Mouse (Mus musculus): ENCODE results near the gene Plau. TPM values are rescaled to one million over a fixed set of nuclear protein-coding genes. Genes with fewer than 3 reads are reported as not detected.
A peak's percentile ranks its signal among the peaks of the same experiment; 100 is the strongest.

Gene Plau
- polyA plus RNA-seq, 1 experiment from 2014 or later, result 0.65 TPM

GRCm38 (mm10) chr14:20803606-20803938 lies 32.9 kb upstream of the Plau start:
- DNase-seq (ENCODE audit: low spot score) (peak; percentile 88), ATAC-seq (ENCODE audit: low FRiP score) (peak; percentile 27; the same call in 1 of the 2 replicates)
- no peaks in the 10 kb centered on the region for H3K27me3 ChIP-seq (ENCODE audit: control insufficient read depth, insufficient read depth, low read length)
- H3K27ac ChIP-seq (ENCODE audit: low read depth, low read length), result no peak overlapping the region
- H3K4me2 ChIP-seq (replicated peaks; ENCODE audit: low read depth, low read length), result no peak overlapping the region
- 5% methylated on average over 7 of the region's 7 CpGs for WGBS
- H3K9me3 ChIP-seq (ENCODE audit: control insufficient read depth, low read length), result no peaks in the 10 kb centered on the region
- H3K36me3 ChIP-seq (ENCODE audit: control insufficient read depth, insufficient read depth, low read length), result no peaks in the 10 kb centered on the region
- H3K4me3 ChIP-seq (ENCODE audit: low read depth, low read length), result no peak overlapping the region
- H3K9ac ChIP-seq (ENCODE audit: low read depth, low read length), result no peak overlapping the region
- H3K4me1 ChIP-seq (replicated peaks; ENCODE audit: control insufficient read depth, insufficient read depth, low read length), result no peaks in the 10 kb centered on the region

DNA sequence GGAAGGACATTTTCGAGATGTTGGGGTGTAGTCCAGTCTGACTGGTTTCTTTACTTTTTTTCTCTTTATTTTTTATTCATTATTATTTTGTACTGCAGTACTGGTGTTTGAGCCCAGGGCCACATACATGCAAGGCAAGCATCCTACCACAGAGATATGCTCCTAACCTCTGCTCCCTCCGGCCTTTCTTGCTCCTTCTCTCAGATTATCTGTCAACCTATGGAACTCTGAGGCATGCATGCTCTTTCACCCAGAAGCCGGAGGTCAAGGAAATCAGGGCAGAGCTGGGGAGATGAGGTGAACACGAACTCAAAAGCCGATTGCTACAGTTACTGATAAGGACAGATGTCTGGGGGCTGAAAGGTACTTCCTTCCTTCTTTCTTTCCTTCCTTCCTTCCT lies 32.0 kb upstream of the Plau start:
- no peak overlapping the region for H3K4me2 ChIP-seq (replicated peaks; ENCODE audit: low read depth, low read length)
- H3K4me1 ChIP-seq (replicated peaks; ENCODE audit: control insufficient read depth, insufficient read depth, low read length), result no peaks in the 10 kb centered on the region
- no peak overlapping the region for H3K27ac ChIP-seq (ENCODE audit: low read depth, low read length)
- ATAC-seq (ENCODE audit: low FRiP score) (no peak), DNase-seq (ENCODE audit: low spot score) (no peak)
- no peaks in the 10 kb centered on the region for H3K9me3 ChIP-seq (ENCODE audit: control insufficient read depth, low read length)
- H3K36me3 ChIP-seq (ENCODE audit: control insufficient read depth, insufficient read depth, low read length), result no peaks in the 10 kb centered on the region
- 68% methylated on average over 5 of the region's 5 CpGs for WGBS
- no peaks in the 10 kb centered on the region for H3K27me3 ChIP-seq (ENCODE audit: control insufficient read depth, insufficient read depth, low read length)
- no peak overlapping the region for H3K9ac ChIP-seq (ENCODE audit: low read depth, low read length)
- no peak overlapping the region for H3K4me3 ChIP-seq (ENCODE audit: low read depth, low read length)

DNA sequence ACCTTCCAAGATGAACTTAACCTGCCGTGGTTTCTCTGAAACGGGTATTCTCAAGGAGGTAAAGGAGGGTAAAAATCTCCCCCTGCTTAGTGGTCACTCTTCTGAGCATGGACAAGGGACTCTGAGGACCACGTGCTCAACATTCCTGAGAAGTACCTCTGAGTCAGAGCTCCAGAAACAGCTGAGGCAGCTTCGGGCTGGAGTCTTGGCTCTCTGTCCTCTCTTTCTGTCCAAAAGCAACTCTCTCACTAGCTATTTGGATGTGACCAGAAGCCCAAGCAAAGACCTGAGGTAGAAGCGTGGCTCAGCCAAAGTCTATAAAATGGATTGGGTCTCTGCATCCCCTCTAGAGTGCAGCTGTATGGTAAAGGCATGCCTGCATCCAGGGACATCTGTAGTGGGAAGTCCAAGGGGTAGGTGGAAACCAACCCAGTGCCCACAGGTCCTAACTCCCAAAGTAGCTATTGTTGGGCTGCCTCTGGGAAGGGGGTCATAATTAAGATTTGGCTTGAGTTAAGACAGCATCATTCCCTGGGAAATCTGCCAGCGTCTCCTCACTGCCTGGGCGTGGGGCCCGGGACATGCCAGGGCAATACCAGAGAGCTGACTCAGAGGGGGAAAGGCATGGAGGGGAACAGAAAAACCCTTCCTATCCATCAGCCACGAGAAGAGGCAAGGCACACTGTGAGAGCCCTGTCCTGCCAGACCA lies 31.3 kb upstream of the Plau start:
- Histone ChIP-seq H3K4me3 (ENCODE audit: low read depth, low read length) (no peak overlapping the region), H3K27ac (ENCODE audit: low read depth, low read length) (no peak overlapping the region), H3K9ac (ENCODE audit: low read depth, low read length) (no peak overlapping the region), H3K27me3 (ENCODE audit: control insufficient read depth, insufficient read depth, low read length) (no peaks in the 10 kb centered on the region), H3K9me3 (ENCODE audit: control insufficient read depth, low read length) (no peaks in the 10 kb centered on the region), H3K4me1 (replicated peaks; ENCODE audit: control insufficient read depth, insufficient read depth, low read length) (no peaks in the 10 kb centered on the region), H3K4me2 (replicated peaks; ENCODE audit: low read depth, low read length) (no peak overlapping the region), H3K36me3 (ENCODE audit: control insufficient read depth, insufficient read depth, low read length) (no peaks in the 10 kb centered on the region)
- WGBS, result 86% methylated on average over 9 of the region's 9 CpGs
- ATAC-seq (ENCODE audit: low FRiP score) (no peak), DNase-seq (ENCODE audit: low spot score) (no peak)

DNA sequence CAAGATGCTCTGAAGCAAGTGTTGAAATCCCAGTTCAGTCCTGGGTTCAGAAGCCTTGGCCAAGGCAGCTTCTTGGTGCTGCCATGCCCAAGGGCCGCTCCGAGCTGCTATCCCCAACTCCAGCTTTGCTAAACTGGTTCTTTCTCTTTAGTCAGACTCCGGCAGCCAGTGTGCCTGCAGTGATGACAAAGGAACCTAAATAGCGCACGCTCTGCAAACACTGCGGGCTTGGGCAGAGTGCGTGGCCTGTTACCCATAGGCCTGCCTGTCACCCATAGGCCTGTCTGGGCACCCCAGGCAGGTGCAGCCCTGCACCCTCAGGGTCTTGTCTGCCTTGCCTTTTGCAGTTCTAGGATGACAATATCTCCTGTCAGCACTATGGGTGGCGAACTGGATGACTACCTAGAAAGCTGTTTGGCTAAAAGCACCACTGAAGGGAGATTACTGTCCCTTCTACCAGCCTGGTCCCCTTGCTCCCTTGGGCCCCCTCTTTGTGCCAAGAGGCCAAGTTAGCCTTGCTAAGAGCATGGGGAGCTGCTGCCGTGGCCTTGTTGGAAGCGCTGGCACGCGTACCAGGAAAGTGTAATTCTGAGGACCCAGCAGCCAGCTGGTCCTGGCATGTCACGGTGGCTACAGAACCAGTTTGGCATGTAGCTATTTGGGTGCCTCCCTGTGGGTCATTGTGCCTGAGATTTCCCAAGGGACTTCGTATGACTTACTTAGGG lies 30.2 kb upstream of the Plau start:
- Histone ChIP-seq H3K4me2 (replicated peaks; ENCODE audit: low read depth, low read length) (no peak overlapping the region), H3K4me3 (ENCODE audit: low read depth, low read length) (no peak overlapping the region), H3K27me3 (ENCODE audit: control insufficient read depth, insufficient read depth, low read length) (no peaks in the 10 kb centered on the region), H3K9me3 (ENCODE audit: control insufficient read depth, low read length) (no peaks in the 10 kb centered on the region), H3K9ac (ENCODE audit: low read depth, low read length) (no peak overlapping the region), H3K36me3 (ENCODE audit: control insufficient read depth, insufficient read depth, low read length) (no peaks in the 10 kb centered on the region), H3K4me1 (replicated peaks; ENCODE audit: control insufficient read depth, insufficient read depth, low read length) (no peaks in the 10 kb centered on the region), H3K27ac (ENCODE audit: low read depth, low read length) (no peak overlapping the region)
- ATAC-seq (ENCODE audit: low FRiP score) (no peak), DNase-seq (ENCODE audit: low spot score) (no peak)
- 88% methylated on average over 14 of the region's 14 CpGs for WGBS

DNA sequence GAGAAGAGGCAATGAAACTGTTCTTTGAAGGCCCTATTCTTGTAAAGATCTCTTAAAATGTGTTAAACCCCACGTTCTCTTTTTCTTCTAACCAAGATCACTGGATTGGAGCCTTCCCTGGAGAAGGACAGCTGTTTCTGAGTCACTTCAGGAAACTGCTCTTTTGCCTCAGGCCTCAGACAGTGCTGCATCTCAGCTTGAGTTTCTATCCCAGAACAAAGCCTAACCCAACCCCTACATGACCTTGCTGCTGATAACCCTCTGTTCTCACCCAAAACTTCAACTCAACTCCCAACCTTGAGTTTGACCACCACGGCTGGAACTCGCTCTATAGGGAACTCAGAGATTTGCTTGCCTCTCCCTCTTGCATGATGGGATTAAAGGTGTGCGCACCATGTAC lies 27.1 kb upstream of the Plau start:
- 82% methylated on average over 4 of the region's 4 CpGs for WGBS
- H3K27me3 ChIP-seq (ENCODE audit: control insufficient read depth, insufficient read depth, low read length), result no peaks in the 10 kb centered on the region

GRCm38 (mm10) chr14:20809820-20810219 lies 26.6 kb upstream of the Plau start:
- Histone ChIP-seq H3K4me1 (replicated peaks; ENCODE audit: control insufficient read depth, insufficient read depth, low read length) (no peaks in the 10 kb centered on the region), H3K36me3 (ENCODE audit: control insufficient read depth, insufficient read depth, low read length) (no peaks in the 10 kb centered on the region), H3K27me3 (ENCODE audit: control insufficient read depth, insufficient read depth, low read length) (no peaks in the 10 kb centered on the region), H3K27ac (ENCODE audit: low read depth, low read length) (no peak overlapping the region), H3K9ac (ENCODE audit: low read depth, low read length) (no peak overlapping the region), H3K9me3 (ENCODE audit: control insufficient read depth, low read length) (no peaks in the 10 kb centered on the region), H3K4me2 (replicated peaks; ENCODE audit: low read depth, low read length) (no peak overlapping the region), H3K4me3 (ENCODE audit: low read depth, low read length) (no peak overlapping the region)
- ATAC-seq (ENCODE audit: low FRiP score) (no peak), DNase-seq (ENCODE audit: low spot score) (no peak)

More for the DNA sequence above, 27.1 kb upstream of the Plau start:
- H3K27ac ChIP-seq (ENCODE audit: low read depth, low read length), result no peak overlapping the region
- DNase-seq (ENCODE audit: low spot score), result no peak
- H3K36me3 ChIP-seq (ENCODE audit: control insufficient read depth, insufficient read depth, low read length), result no peaks in the 10 kb centered on the region
- no peaks in the 10 kb centered on the region for H3K4me1 ChIP-seq (replicated peaks; ENCODE audit: control insufficient read depth, insufficient read depth, low read length)
- H3K9ac ChIP-seq (ENCODE audit: low read depth, low read length), result no peak overlapping the region
- no peak for ATAC-seq (ENCODE audit: low FRiP score)
- H3K9me3 ChIP-seq (ENCODE audit: control insufficient read depth, low read length), result no peaks in the 10 kb centered on the region
- H3K4me2 ChIP-seq (replicated peaks; ENCODE audit: low read depth, low read length), result no peak overlapping the region
- no peak overlapping the region for H3K4me3 ChIP-seq (ENCODE audit: low read depth, low read length)

DNA sequence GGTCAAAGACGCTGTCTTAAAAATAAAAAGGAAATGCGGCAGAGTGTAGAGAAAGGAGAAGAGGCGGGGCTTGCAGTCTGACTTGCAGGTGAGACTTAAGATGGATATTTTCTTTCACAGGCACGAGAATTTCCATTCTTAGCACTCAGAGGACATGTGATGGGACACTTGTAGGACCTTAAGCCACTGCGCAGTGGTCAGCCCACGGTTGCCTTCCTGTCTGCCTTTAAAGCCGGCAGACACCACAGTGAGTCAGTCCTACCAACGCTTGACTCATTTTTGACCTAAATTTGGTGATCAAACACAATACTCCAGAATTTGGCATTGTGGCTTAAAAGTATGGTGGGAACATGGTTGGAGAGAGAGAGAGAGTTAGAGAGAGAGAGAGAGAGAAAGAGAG lies 25.2 kb upstream of the Plau start:
- H3K9ac ChIP-seq (ENCODE audit: low read depth, low read length), result no peak overlapping the region
- no peak overlapping the region for H3K27ac ChIP-seq (ENCODE audit: low read depth, low read length)
- no peak overlapping the region for H3K4me3 ChIP-seq (ENCODE audit: low read depth, low read length)
- no peaks in the 10 kb centered on the region for H3K4me1 ChIP-seq (replicated peaks; ENCODE audit: control insufficient read depth, insufficient read depth, low read length)
- 87% methylated on average over 8 of the region's 8 CpGs for WGBS
- ATAC-seq (ENCODE audit: low FRiP score), result no peak
- no peaks in the 10 kb centered on the region for H3K9me3 ChIP-seq (ENCODE audit: control insufficient read depth, low read length)
- DNase-seq (ENCODE audit: low spot score), result no peak
- H3K4me2 ChIP-seq (replicated peaks; ENCODE audit: low read depth, low read length), result no peak overlapping the region
- H3K36me3 ChIP-seq (ENCODE audit: control insufficient read depth, insufficient read depth, low read length), result no peaks in the 10 kb centered on the region
- H3K27me3 ChIP-seq (ENCODE audit: control insufficient read depth, insufficient read depth, low read length), result no peaks in the 10 kb centered on the region

GRCm38 (mm10) chr14:20811779-20812406 lies 24.6 kb upstream of the Plau start:
- H3K9me3 ChIP-seq (ENCODE audit: control insufficient read depth, low read length), result no peaks in the 10 kb centered on the region
- DNase-seq (ENCODE audit: low spot score), result no peak
- H3K4me1 ChIP-seq (replicated peaks; ENCODE audit: control insufficient read depth, insufficient read depth, low read length), result no peaks in the 10 kb centered on the region
- no peak overlapping the region for H3K4me2 ChIP-seq (replicated peaks; ENCODE audit: low read depth, low read length)
- 70% methylated on average over 7 of the region's 7 CpGs for WGBS
- no peaks in the 10 kb centered on the region for H3K27me3 ChIP-seq (ENCODE audit: control insufficient read depth, insufficient read depth, low read length)
- ATAC-seq (ENCODE audit: low FRiP score), result no peak
- H3K9ac ChIP-seq (ENCODE audit: low read depth, low read length), result no peak overlapping the region
- H3K27ac ChIP-seq (ENCODE audit: low read depth, low read length), result no peak overlapping the region
- H3K36me3 ChIP-seq (ENCODE audit: control insufficient read depth, insufficient read depth, low read length), result no peaks in the 10 kb centered on the region
- no peak overlapping the region for H3K4me3 ChIP-seq (ENCODE audit: low read depth, low read length)

GRCm38 (mm10) chr14:20815448-20815847 lies 21.0 kb upstream of the Plau start:
- ATAC-seq (ENCODE audit: low FRiP score) (no peak), DNase-seq (ENCODE audit: low spot score) (no peak)
- Histone ChIP-seq H3K27me3 (ENCODE audit: control insufficient read depth, insufficient read depth, low read length) (no peaks in the 10 kb centered on the region), H3K9me3 (ENCODE audit: control insufficient read depth, low read length) (no peaks in the 10 kb centered on the region), H3K36me3 (ENCODE audit: control insufficient read depth, insufficient read depth, low read length) (no peaks in the 10 kb centered on the region), H3K27ac (ENCODE audit: low read depth, low read length) (no peak overlapping the region), H3K4me3 (ENCODE audit: low read depth, low read length) (no peak overlapping the region), H3K9ac (ENCODE audit: low read depth, low read length) (no peak overlapping the region), H3K4me1 (replicated peaks; ENCODE audit: control insufficient read depth, insufficient read depth, low read length) (no peaks in the 10 kb centered on the region), H3K4me2 (replicated peaks; ENCODE audit: low read depth, low read length) (no peak overlapping the region)
- 94% methylated on average over 3 of the region's 3 CpGs for WGBS
